Mouse (Mus musculus) embryonic facial prominence, embryonic 15.5 days (tissue): Measurements from ENCODE around the gene Elf2. TPM values are rescaled to one million over a fixed set of nuclear protein-coding genes. Genes with fewer than 3 reads are reported as not detected.

ENCODE experiments used
- ATAC-seq: fragments of 200-750 bp; cut with Nextera tagmentation; 2 replicates; pipeline ENCODE4 v1.8.0; 2017; ENCODE audit warnings: low read depth, moderate TSS enrichment; ENCODE audit not compliant: insufficient number of reproducible peaks, low FRiP score, low TSS enrichment
- H3K27ac ChIP-seq: fragments of 300-500 bp; sonication (generic); replicated peaks from 2 replicates; pipeline ENCODE4 v1.5.1; 2015; ENCODE audit warnings: mild to moderate bottlenecking, inconsistent platforms
- H3K27me3 ChIP-seq: fragments of 300-500 bp; sonication (generic); 2 replicates; pipeline ENCODE4 v1.6.1; 2015; ENCODE audit warnings: inconsistent platforms
- H3K36me3 ChIP-seq: fragments of 300-500 bp; sonication (generic); 2 replicates; pipeline ENCODE4 v1.6.1; 2015; ENCODE audit warnings: mild to moderate bottlenecking, inconsistent platforms
- H3K4me1 ChIP-seq: fragments of 300-500 bp; sonication (generic); 2 replicates; pipeline ENCODE4 v1.6.1; 2015; ENCODE audit warnings: inconsistent platforms
- H3K4me2 ChIP-seq: fragments of 300-500 bp; sonication (generic); replicated peaks from 2 replicates; pipeline ENCODE4 v1.6.1; 2015; ENCODE audit warnings: mild to moderate bottlenecking, inconsistent platforms
- H3K4me3 ChIP-seq: fragments of 300-500 bp; sonication (generic); replicated peaks from 2 replicates; pipeline ENCODE4 v1.5.1; 2015; ENCODE audit warnings: mild to moderate bottlenecking, inconsistent platforms
- H3K9ac ChIP-seq: fragments of 300-500 bp; sonication (generic); 2 replicates; pipeline ENCODE4 v1.6.1; 2015; ENCODE audit warnings: inconsistent platforms
- H3K9me3 ChIP-seq: fragments of 300-500 bp; sonication (generic); replicated peaks from 2 replicates; pipeline ENCODE4 v1.6.1; 2016; ENCODE audit warnings: inconsistent platforms
- WGBS: fragments of 180-500 bp; shearing (Covaris S2); methylation state at CpG from one replicate; pipeline ENCODE4 v1.1.7; 2015; 5-methylcytosine and 5-hydroxymethylcytosine counted together
- polyA plus RNA-seq: library from polyadenylated mRNA; unstranded; fragments of >200 nt; fragmentation: Nextera tagmentation; extraction: Ambion mirVana; gene quantifications from 2 replicates; pipeline ENCODE4 v1.2.1, GENCODE M21; 2015

The Elf2 gene
- polyA plus RNA-seq, 1 experiment from 2014 or later = 60.8 TPM

GRCm38 (mm10) chr3:51230886-51231285, 109.6 kb downstream of the Elf2 start:
- Histone ChIP-seq H3K27me3 (no peaks in the 10 kb centered on the region), H3K27ac (peak overlapping the region; percentile 1; the same call in 1 of the 2 replicates), H3K9ac (no peak overlapping the region), H3K36me3 (no peaks in the 10 kb centered on the region), H3K4me1 (peaks cover 31% of the 10 kb centered on the region), H3K4me3 (no peak overlapping the region), H3K9me3 (no peaks in the 10 kb centered on the region), H3K4me2 (no peak overlapping the region)
- no peak for ATAC-seq
- 74% methylated on average over 5 of the region's 5 CpGs for WGBS

GRCm38 (mm10) chr3:51230146-51230835, 110.2 kb downstream of the Elf2 start:
- WGBS = 88% methylated on average over 6 of the region's 6 CpGs
- no peak for ATAC-seq

GRCm38 (mm10) chr3:51229226-51229625, 111.2 kb downstream of the Elf2 start:
- no peak overlapping the region for H3K9ac ChIP-seq
- no peak overlapping the region for H3K4me3 ChIP-seq
- ATAC-seq = no peak
- no peaks in the 10 kb centered on the region for H3K27me3 ChIP-seq
- peaks cover 26% of the 10 kb centered on the region for H3K4me1 ChIP-seq
- H3K27ac ChIP-seq = no peak overlapping the region
- no peaks in the 10 kb centered on the region for H3K9me3 ChIP-seq
- no peak overlapping the region for H3K4me2 ChIP-seq
- 81% methylated on average over 3 of the region's 3 CpGs for WGBS
- no peaks in the 10 kb centered on the region for H3K36me3 ChIP-seq

More at GRCm38 (mm10) chr3:51230146-51230835, 110.2 kb downstream of the Elf2 start:
- H3K4me3 ChIP-seq = no peak overlapping the region
- no peaks in the 10 kb centered on the region for H3K36me3 ChIP-seq
- no peak overlapping the region for H3K9ac ChIP-seq
- no peaks in the 10 kb centered on the region for H3K27me3 ChIP-seq
- no peak overlapping the region for H3K4me2 ChIP-seq
- peaks cover 32% of the 10 kb centered on the region for H3K4me1 ChIP-seq
- no peak overlapping the region for H3K27ac ChIP-seq
- no peaks in the 10 kb centered on the region for H3K9me3 ChIP-seq

GRCm38 (mm10) chr3:51228821-51229205, 111.7 kb downstream of the Elf2 start:
- Histone ChIP-seq H3K27me3 (no peaks in the 10 kb centered on the region), H3K4me1 (peaks cover 27% of the 10 kb centered on the region), H3K9ac (no peak overlapping the region), H3K4me2 (no peak overlapping the region), H3K9me3 (no peaks in the 10 kb centered on the region), H3K36me3 (no peaks in the 10 kb centered on the region), H3K4me3 (no peak overlapping the region), H3K27ac (no peak overlapping the region)
- 70% methylated on average over 9 of the region's 9 CpGs for WGBS
- no peak for ATAC-seq

- no peak for ATAC-seq
- no peak overlapping the region for H3K4me2 ChIP-seq
- no peaks in the 10 kb centered on the region for H3K27me3 ChIP-seq
- H3K27ac ChIP-seq = no peak overlapping the region
- no peaks in the 10 kb centered on the region for H3K36me3 ChIP-seq
- H3K4me1 ChIP-seq = peaks cover 28% of the 10 kb centered on the region
- H3K9me3 ChIP-seq = no peaks in the 10 kb centered on the region
- no peak overlapping the region for H3K9ac ChIP-seq
- WGBS = 79% methylated on average over 10 of the region's 10 CpGs
- no peak overlapping the region for H3K4me3 ChIP-seq
Observed at GRCm38 (mm10) chr3:51228038-51228820, 112.2 kb downstream of the Elf2 start.

- peaks cover 30% of the 10 kb centered on the region for H3K4me1 ChIP-seq
- H3K27me3 ChIP-seq = no peaks in the 10 kb centered on the region
- ATAC-seq = no peak
- H3K4me2 ChIP-seq = no peak overlapping the region
- H3K4me3 ChIP-seq = no peak overlapping the region
- WGBS = 71% methylated on average over 3 of the region's 3 CpGs
- no peak overlapping the region for H3K9ac ChIP-seq
- H3K27ac ChIP-seq = no peak overlapping the region
- H3K36me3 ChIP-seq = no peaks in the 10 kb centered on the region
- no peaks in the 10 kb centered on the region for H3K9me3 ChIP-seq
Observed at GRCm38 (mm10) chr3:51226601-51227000, 113.9 kb downstream of the Elf2 start.

- Histone ChIP-seq H3K9ac (no peak overlapping the region), H3K27ac (no peak overlapping the region), H3K4me2 (no peak overlapping the region), H3K36me3 (no peaks in the 10 kb centered on the region), H3K4me1 (peaks cover 27% of the 10 kb centered on the region), H3K9me3 (no peaks in the 10 kb centered on the region), H3K27me3 (no peaks in the 10 kb centered on the region), H3K4me3 (peak overlapping the region; percentile 78; the same call in 1 of the 2 replicates)
- 92% methylated on average over 10 of the region's 10 CpGs for WGBS
- no peak for ATAC-seq
Observed at GRCm38 (mm10) chr3:51225979-51226378, 114.5 kb downstream of the Elf2 start.

GRCm38 (mm10) chr3:51225226-51225750, 115.2 kb downstream of the Elf2 start:
- Histone ChIP-seq H3K4me1 (peaks cover 25% of the 10 kb centered on the region), H3K9me3 (no peaks in the 10 kb centered on the region), H3K4me3 (peak overlapping the region; percentile 78), H3K4me2 (peak overlapping the region; percentile 82), H3K27ac (peak overlapping the region; percentile 94), H3K27me3 (no peaks in the 10 kb centered on the region), H3K36me3 (no peaks in the 10 kb centered on the region), H3K9ac (peak overlapping the region; percentile 71)
- WGBS = 1% methylated on average over 39 of the region's 39 CpGs
- ATAC-seq = peak; percentile 22; the same call in 1 of the 2 replicates

- no peaks in the 10 kb centered on the region for H3K27me3 ChIP-seq
- peak within 1 kb of the TSS; percentile 78 for H3K4me3 ChIP-seq
- H3K4me2 ChIP-seq = peak within 1 kb of the TSS; percentile 82
- no peaks in the 10 kb centered on the region for H3K9me3 ChIP-seq
- ATAC-seq = peak; percentile 86
- peak within 1 kb of the TSS; percentile 94 for H3K27ac ChIP-seq
- peak within 1 kb of the TSS; percentile 71 for H3K9ac ChIP-seq
- no peaks in the 10 kb centered on the region for H3K36me3 ChIP-seq
- peaks cover 25% of the 10 kb centered on the region for H3K4me1 ChIP-seq
- WGBS = under 1% methylated on average over 95 of the region's 100 CpGs
Observed at GRCm38 (mm10) chr3:51224363-51225225, 115.9 kb downstream of the Elf2 start, which contains the start of gene Noct. TSS of gene Noct (plus strand) at chr3:51224447.

GRCm38 (mm10) chr3:51223556-51223955, 116.9 kb downstream of the Elf2 start:
- Histone ChIP-seq H3K4me2 (peak overlapping the region; percentile 82), H3K27me3 (no peaks in the 10 kb centered on the region), H3K4me3 (peak overlapping the region; percentile 78; the same call in 1 of the 2 replicates), H3K9me3 (no peaks in the 10 kb centered on the region), H3K27ac (no peak overlapping the region), H3K4me1 (peaks cover 21% of the 10 kb centered on the region), H3K9ac (no peak overlapping the region), H3K36me3 (no peaks in the 10 kb centered on the region)
- no peak for ATAC-seq
- WGBS = 13% methylated on average over 5 of the region's 5 CpGs
